Mouse (Mus musculus): ENCODE data around the gene Atr.

GRCm38 (mm10) chr9:95835741-95836140 is 21.7 kb upstream of the Atr start:
- TF ChIP-seq CTCF (IDR thresholded peaks at IDR 0.05; ENCODE audit: borderline replicate concordance, control insufficient read depth, extremely low read depth, insufficient read depth, low read length, poor library complexity) (no peak), POLR2A (IDR thresholded peaks at IDR 0.05; ENCODE audit: control insufficient read depth, extremely low read depth, insufficient read depth, low read length, poor library complexity) (no peak)
